Mouse (Mus musculus): ENCODE data around the gene Vps13d.

DNA sequence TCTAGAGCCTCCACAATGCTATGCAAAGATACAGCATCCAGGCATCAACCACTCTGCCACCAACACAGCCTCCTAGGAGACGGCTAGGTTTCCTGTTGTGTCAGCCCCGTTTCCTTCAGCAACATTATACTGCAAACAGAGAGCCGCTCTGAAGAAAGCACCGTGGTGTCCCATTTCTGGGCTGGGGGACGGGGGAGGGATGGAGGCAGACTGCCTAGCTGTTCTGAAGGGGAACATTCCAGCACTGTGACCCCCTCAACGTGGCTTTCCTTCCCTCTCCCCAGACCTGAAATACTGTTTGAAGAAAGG lies 195.3 kb downstream of the Vps13d start:
- TF ChIP-seq EP300 (IDR thresholded peaks at IDR 0.05; ENCODE audit: low read depth) (no peak), CTCF (IDR thresholded peaks at IDR 0.05; ENCODE audit: low read depth) (no peak)
